Mouse (Mus musculus): ENCODE data around the gene Ell. TPM values are rescaled to one million over a fixed set of nuclear protein-coding genes. Genes with fewer than 3 reads are reported as not detected.

Gene Ell
- polyA plus RNA-seq, 1 experiment from 2014 or later: 17.8 TPM

- no peak overlapping the region for H3K4me2 ChIP-seq (ENCODE audit: low read depth, low read length)
- H3K9ac ChIP-seq (replicated peaks; ENCODE audit: low read depth, low read length): no peak overlapping the region
- peaks cover 2% of the 10 kb centered on the region; the same call in 1 of the 2 replicates for H3K4me1 ChIP-seq (ENCODE audit: control insufficient read depth, insufficient read depth, low read length)
- ATAC-seq (ENCODE audit: low read depth): no peak
- H3K27ac ChIP-seq (ENCODE audit: low read depth, low read length): no peak overlapping the region
- no peak overlapping the region for H3K4me3 ChIP-seq (ENCODE audit: low read depth, low read length)
- no peaks in the 10 kb centered on the region for H3K27me3 ChIP-seq (ENCODE audit: control insufficient read depth, insufficient read depth, low read length)
- H3K9me3 ChIP-seq (ENCODE audit: control insufficient read depth, low read length): no peaks in the 10 kb centered on the region
- no peaks in the 10 kb centered on the region for H3K36me3 ChIP-seq (ENCODE audit: control insufficient read depth, insufficient read depth, low read length)
- WGBS: 87% methylated on average over 3 of the region's 3 CpGs
Observed at GRCm38 (mm10) chr8:70564696-70565235, 25.5 kb downstream of the Ell start.

GRCm38 (mm10) chr8:70565561-70565960 is 26.3 kb downstream of the Ell start:
- H3K36me3 ChIP-seq (ENCODE audit: control insufficient read depth, insufficient read depth, low read length): no peaks in the 10 kb centered on the region
- no peak for ATAC-seq (ENCODE audit: low read depth)
- H3K9me3 ChIP-seq (ENCODE audit: control insufficient read depth, low read length): no peaks in the 10 kb centered on the region
- H3K4me1 ChIP-seq (ENCODE audit: control insufficient read depth, insufficient read depth, low read length): peaks cover 2% of the 10 kb centered on the region; the same call in 1 of the 2 replicates
- H3K27me3 ChIP-seq (ENCODE audit: control insufficient read depth, insufficient read depth, low read length): no peaks in the 10 kb centered on the region
- H3K27ac ChIP-seq (ENCODE audit: low read depth, low read length): no peak overlapping the region
- no peak overlapping the region for H3K4me2 ChIP-seq (ENCODE audit: low read depth, low read length)
- H3K9ac ChIP-seq (replicated peaks; ENCODE audit: low read depth, low read length): no peak overlapping the region
- WGBS: 71% methylated on average over 3 of the region's 3 CpGs
- H3K4me3 ChIP-seq (ENCODE audit: low read depth, low read length): no peak overlapping the region

- Histone ChIP-seq H3K4me2 (ENCODE audit: low read depth, low read length) (no peak overlapping the region), H3K4me1 (ENCODE audit: control insufficient read depth, insufficient read depth, low read length) (peaks cover 2% of the 10 kb centered on the region; the same call in 1 of the 2 replicates), H3K9ac (replicated peaks; ENCODE audit: low read depth, low read length) (no peak overlapping the region), H3K27ac (ENCODE audit: low read depth, low read length) (no peak overlapping the region; the same call in 1 of the 2 replicates), H3K9me3 (ENCODE audit: control insufficient read depth, low read length) (no peaks in the 10 kb centered on the region), H3K27me3 (ENCODE audit: control insufficient read depth, insufficient read depth, low read length) (no peaks in the 10 kb centered on the region), H3K36me3 (ENCODE audit: control insufficient read depth, insufficient read depth, low read length) (peaks cover 4% of the 10 kb centered on the region; the same call in 1 of the 2 replicates), H3K4me3 (ENCODE audit: low read depth, low read length) (no peak overlapping the region)
- no peak for ATAC-seq (ENCODE audit: low read depth)
Observed at GRCm38 (mm10) chr8:70570360-70570759, 31.1 kb downstream of the Ell start.

GRCm38 (mm10) chr8:70570990-70571389 is 31.7 kb downstream of the Ell start:
- Histone ChIP-seq H3K9ac (replicated peaks; ENCODE audit: low read depth, low read length) (no peak overlapping the region), H3K36me3 (ENCODE audit: control insufficient read depth, insufficient read depth, low read length) (peaks cover 4% of the 10 kb centered on the region; the same call in 1 of the 2 replicates), H3K27ac (ENCODE audit: low read depth, low read length) (no peak overlapping the region), H3K4me1 (ENCODE audit: control insufficient read depth, insufficient read depth, low read length) (no peaks in the 10 kb centered on the region; the same call in 1 of the 2 replicates), H3K4me3 (ENCODE audit: low read depth, low read length) (no peak overlapping the region), H3K9me3 (ENCODE audit: control insufficient read depth, low read length) (no peaks in the 10 kb centered on the region), H3K27me3 (ENCODE audit: control insufficient read depth, insufficient read depth, low read length) (no peaks in the 10 kb centered on the region), H3K4me2 (ENCODE audit: low read depth, low read length) (no peak overlapping the region)
- 74% methylated on average over 6 of the region's 6 CpGs for WGBS
- ATAC-seq (ENCODE audit: low read depth): peak; percentile 20; the same call in 1 of the 2 replicates

- no peak overlapping the region for H3K27ac ChIP-seq (ENCODE audit: low read depth, low read length)
- H3K4me1 ChIP-seq (ENCODE audit: control insufficient read depth, insufficient read depth, low read length): no peaks in the 10 kb centered on the region; the same call in 1 of the 2 replicates
- ATAC-seq (ENCODE audit: low read depth): no peak
- H3K9ac ChIP-seq (replicated peaks; ENCODE audit: low read depth, low read length): no peak overlapping the region
- no peak overlapping the region for H3K4me2 ChIP-seq (ENCODE audit: low read depth, low read length)
- H3K27me3 ChIP-seq (ENCODE audit: control insufficient read depth, insufficient read depth, low read length): no peaks in the 10 kb centered on the region
- H3K4me3 ChIP-seq (ENCODE audit: low read depth, low read length): no peak overlapping the region
- peaks cover 10% of the 10 kb centered on the region; the same call in 1 of the 2 replicates for H3K36me3 ChIP-seq (ENCODE audit: control insufficient read depth, insufficient read depth, low read length)
- no peaks in the 10 kb centered on the region for H3K9me3 ChIP-seq (ENCODE audit: control insufficient read depth, low read length)
Observed at GRCm38 (mm10) chr8:70574302-70574701, 35.0 kb downstream of the Ell start.

- Histone ChIP-seq H3K36me3 (ENCODE audit: control insufficient read depth, insufficient read depth, low read length) (peaks cover 12% of the 10 kb centered on the region), H3K4me1 (ENCODE audit: control insufficient read depth, insufficient read depth, low read length) (no peaks in the 10 kb centered on the region; the same call in 1 of the 2 replicates), H3K4me2 (ENCODE audit: low read depth, low read length) (no peak overlapping the region), H3K4me3 (ENCODE audit: low read depth, low read length) (no peak overlapping the region), H3K27me3 (ENCODE audit: control insufficient read depth, insufficient read depth, low read length) (no peaks in the 10 kb centered on the region), H3K9ac (replicated peaks; ENCODE audit: low read depth, low read length) (no peak overlapping the region), H3K27ac (ENCODE audit: low read depth, low read length) (no peak overlapping the region), H3K9me3 (ENCODE audit: control insufficient read depth, low read length) (no peaks in the 10 kb centered on the region)
- WGBS: 84% methylated on average over 4 of the region's 4 CpGs
- no peak for ATAC-seq (ENCODE audit: low read depth)
Observed at GRCm38 (mm10) chr8:70574915-70575314, 35.7 kb downstream of the Ell start.

GRCm38 (mm10) chr8:70577207-70577606 is 38.0 kb downstream of the Ell start:
- H3K4me3 ChIP-seq (ENCODE audit: low read depth, low read length): no peak overlapping the region
- H3K4me1 ChIP-seq (ENCODE audit: control insufficient read depth, insufficient read depth, low read length): no peaks in the 10 kb centered on the region
- ATAC-seq (ENCODE audit: low read depth): no peak
- no peaks in the 10 kb centered on the region for H3K27me3 ChIP-seq (ENCODE audit: control insufficient read depth, insufficient read depth, low read length)
- no peaks in the 10 kb centered on the region for H3K9me3 ChIP-seq (ENCODE audit: control insufficient read depth, low read length)
- H3K9ac ChIP-seq (replicated peaks; ENCODE audit: low read depth, low read length): no peak overlapping the region
- 89% methylated on average over 3 of the region's 3 CpGs for WGBS
- peaks cover 33% of the 10 kb centered on the region for H3K36me3 ChIP-seq (ENCODE audit: control insufficient read depth, insufficient read depth, low read length)
- H3K4me2 ChIP-seq (ENCODE audit: low read depth, low read length): no peak overlapping the region
- H3K27ac ChIP-seq (ENCODE audit: low read depth, low read length): no peak overlapping the region

GRCm38 (mm10) chr8:70583476-70584387 is 44.5 kb downstream of the Ell start:
- Histone ChIP-seq H3K27me3 (ENCODE audit: control insufficient read depth, insufficient read depth, low read length) (no peaks in the 10 kb centered on the region), H3K4me3 (ENCODE audit: low read depth, low read length) (no peak overlapping the region), H3K27ac (ENCODE audit: low read depth, low read length) (no peak overlapping the region), H3K9me3 (ENCODE audit: control insufficient read depth, low read length) (no peaks in the 10 kb centered on the region), H3K4me1 (ENCODE audit: control insufficient read depth, insufficient read depth, low read length) (no peaks in the 10 kb centered on the region), H3K36me3 (ENCODE audit: control insufficient read depth, insufficient read depth, low read length) (peaks cover 55% of the 10 kb centered on the region), H3K9ac (replicated peaks; ENCODE audit: low read depth, low read length) (no peak overlapping the region), H3K4me2 (ENCODE audit: low read depth, low read length) (no peak overlapping the region)
- WGBS: 91% methylated on average over 18 of the region's 18 CpGs
- ATAC-seq (ENCODE audit: low read depth): no peak
